Mouse (Mus musculus): ENCODE results near the gene Madcam1. TPM values are rescaled to one million over a fixed set of nuclear protein-coding genes. Genes with fewer than 3 reads are reported as not detected.
A peak's percentile ranks its signal among the peaks of the same experiment; 100 is the strongest.

The Madcam1 gene
- polyA plus RNA-seq, 1 experiment: not detected

- Histone ChIP-seq H3K27ac (ENCODE audit: insufficient read depth, low read length) (no peak overlapping the region), H3K4me3 (ENCODE audit: insufficient read depth, low read length) (no peak overlapping the region), H3K4me1 (ENCODE audit: control insufficient read depth, insufficient read depth, low read length) (no peaks in the 10 kb centered on the region; the same call in 1 of the 2 replicates)
- no peak for TF ChIP-seq POLR2A (IDR thresholded peaks at IDR 0.05; ENCODE audit: extremely low read depth, insufficient read depth, low read length)
- TF ChIP-seq CTCF (IDR thresholded peaks at IDR 0.05; ENCODE audit: extremely low read depth, insufficient read depth, low read length): no peak
These were observed 21.9 kb downstream of the Madcam1 start for GRCm38 (mm10) chr10:79686219-79686618.

DNA sequence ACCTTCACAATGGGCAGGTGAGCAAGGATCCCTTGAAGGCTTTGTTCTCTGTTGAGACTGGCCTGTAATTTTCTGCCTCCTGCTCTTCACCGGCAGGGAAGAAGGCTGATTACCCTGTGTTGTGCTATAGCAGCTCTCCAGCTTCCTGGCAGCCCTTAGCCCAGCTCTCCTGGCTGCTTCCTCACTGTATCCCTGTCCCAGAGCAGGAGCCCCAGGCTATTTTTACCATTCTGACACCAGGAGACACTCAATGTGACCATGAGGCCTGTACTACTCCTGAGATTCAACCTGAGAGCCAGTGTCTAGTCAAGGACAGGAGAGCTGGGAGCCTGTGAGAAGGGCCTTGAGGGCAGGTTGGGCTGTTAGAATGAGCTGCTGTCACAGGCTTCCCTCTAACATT lies 22.3 kb downstream of the Madcam1 start:
- Histone ChIP-seq H3K27ac (ENCODE audit: insufficient read depth, low read length) (no peak overlapping the region), H3K4me1 (ENCODE audit: control insufficient read depth, insufficient read depth, low read length) (no peaks in the 10 kb centered on the region; the same call in 1 of the 2 replicates), H3K4me3 (ENCODE audit: insufficient read depth, low read length) (no peak overlapping the region)
- TF ChIP-seq POLR2A (IDR thresholded peaks at IDR 0.05; ENCODE audit: extremely low read depth, insufficient read depth, low read length): no peak
- TF ChIP-seq CTCF (IDR thresholded peaks at IDR 0.05; ENCODE audit: extremely low read depth, insufficient read depth, low read length): no peak

DNA sequence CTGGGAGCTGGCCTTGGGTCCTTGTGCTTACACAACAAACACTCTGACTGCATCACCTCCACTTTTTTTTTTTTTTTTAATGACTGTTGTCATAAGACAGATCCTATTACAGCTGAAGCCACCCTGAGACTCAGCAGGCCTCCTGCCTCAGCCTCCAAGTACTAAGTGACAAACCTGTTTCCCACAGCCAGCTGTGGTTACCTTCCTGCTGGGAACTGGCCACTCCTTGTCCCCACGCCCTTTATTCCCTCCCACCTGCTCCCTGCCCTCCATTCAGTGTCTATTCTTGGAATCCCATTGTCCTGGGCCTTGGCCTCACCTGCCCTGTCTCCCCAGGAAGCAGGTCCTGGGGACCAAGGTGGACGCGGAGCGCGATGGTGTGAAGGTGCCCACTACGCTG lies 23.2 kb downstream of the Madcam1 start:
- H3K4me3 ChIP-seq (ENCODE audit: insufficient read depth, low read length): no peak overlapping the region
- H3K4me1 ChIP-seq (ENCODE audit: control insufficient read depth, insufficient read depth, low read length): no peaks in the 10 kb centered on the region; the same call in 1 of the 2 replicates
- H3K27ac ChIP-seq (ENCODE audit: insufficient read depth, low read length): no peak overlapping the region
- TF ChIP-seq CTCF (IDR thresholded peaks at IDR 0.05; ENCODE audit: extremely low read depth, insufficient read depth, low read length) (no peak), POLR2A (IDR thresholded peaks at IDR 0.05; ENCODE audit: extremely low read depth, insufficient read depth, low read length) (no peak)

DNA sequence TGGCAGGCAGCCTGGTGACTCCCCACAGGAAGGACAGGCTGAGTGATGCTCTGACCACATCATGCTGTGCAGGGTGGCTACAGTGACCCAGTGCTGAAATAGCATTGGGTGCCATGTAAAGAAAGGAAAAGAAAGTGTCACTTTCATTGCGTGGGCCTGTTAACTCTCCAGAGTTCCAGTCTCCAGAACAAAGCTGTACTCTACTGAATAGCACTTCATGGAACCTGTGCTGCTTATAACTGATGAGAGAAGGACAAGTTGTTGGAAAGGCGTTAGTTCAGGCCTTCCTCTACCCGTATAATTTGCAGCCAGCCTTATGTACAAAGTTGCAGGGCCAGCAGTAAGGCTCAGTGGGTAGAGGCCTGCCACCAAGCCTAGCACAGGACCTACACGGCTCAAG lies 24.4 kb downstream of the Madcam1 start, which contains the start of gene Gzmm:
TSS of gene Gzmm (plus strand) at position 301 of the 400 bp plus-strand sequence.
- TF ChIP-seq POLR2A (IDR thresholded peaks at IDR 0.05; ENCODE audit: extremely low read depth, insufficient read depth, low read length): no peak
- no peak for TF ChIP-seq CTCF (IDR thresholded peaks at IDR 0.05; ENCODE audit: extremely low read depth, insufficient read depth, low read length)
- H3K4me1 ChIP-seq (ENCODE audit: control insufficient read depth, insufficient read depth, low read length): no peaks in the 10 kb centered on the region
- no peak within 1 kb of the TSS for H3K4me3 ChIP-seq (ENCODE audit: insufficient read depth, low read length)
- no peak within 1 kb of the TSS for H3K27ac ChIP-seq (ENCODE audit: insufficient read depth, low read length)

DNA sequence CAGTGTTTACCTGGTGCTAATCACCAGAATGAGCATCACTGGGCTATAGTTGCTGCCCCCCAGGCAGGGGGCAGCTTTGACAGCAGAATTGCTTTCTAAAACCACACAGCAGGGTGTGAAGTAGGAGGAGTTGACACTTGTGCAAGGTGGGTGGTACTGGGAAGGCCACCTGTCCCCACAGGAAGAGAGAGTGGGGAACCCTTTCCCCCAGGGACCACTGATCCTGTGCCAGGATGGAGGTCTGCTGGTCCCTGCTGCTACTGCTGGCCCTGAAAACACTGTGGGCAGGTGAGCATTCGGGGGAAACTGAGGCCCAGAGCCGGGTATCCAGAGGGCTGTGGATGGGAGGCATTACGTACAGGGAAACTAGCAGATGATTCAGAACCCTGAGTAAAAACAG lies 24.8 kb downstream of the Madcam1 start:
- H3K4me3 ChIP-seq (ENCODE audit: insufficient read depth, low read length): no peak overlapping the region
- H3K27ac ChIP-seq (ENCODE audit: insufficient read depth, low read length): no peak overlapping the region
- TF ChIP-seq CTCF (IDR thresholded peaks at IDR 0.05; ENCODE audit: extremely low read depth, insufficient read depth, low read length) (no peak), POLR2A (IDR thresholded peaks at IDR 0.05; ENCODE audit: extremely low read depth, insufficient read depth, low read length) (no peak)
- H3K4me1 ChIP-seq (ENCODE audit: control insufficient read depth, insufficient read depth, low read length): no peaks in the 10 kb centered on the region

GRCm38 (mm10) chr10:79691986-79692548 lies 27.7 kb downstream of the Madcam1 start:
- no peak for TF ChIP-seq CTCF (IDR thresholded peaks at IDR 0.05; ENCODE audit: extremely low read depth, insufficient read depth, low read length)
- TF ChIP-seq POLR2A (IDR thresholded peaks at IDR 0.05; ENCODE audit: extremely low read depth, insufficient read depth, low read length): no peak
- H3K4me3 ChIP-seq (ENCODE audit: insufficient read depth, low read length): no peak overlapping the region
- H3K27ac ChIP-seq (ENCODE audit: insufficient read depth, low read length): no peak overlapping the region
- H3K4me1 ChIP-seq (ENCODE audit: control insufficient read depth, insufficient read depth, low read length): no peaks in the 10 kb centered on the region; the same call in 1 of the 2 replicates

DNA sequence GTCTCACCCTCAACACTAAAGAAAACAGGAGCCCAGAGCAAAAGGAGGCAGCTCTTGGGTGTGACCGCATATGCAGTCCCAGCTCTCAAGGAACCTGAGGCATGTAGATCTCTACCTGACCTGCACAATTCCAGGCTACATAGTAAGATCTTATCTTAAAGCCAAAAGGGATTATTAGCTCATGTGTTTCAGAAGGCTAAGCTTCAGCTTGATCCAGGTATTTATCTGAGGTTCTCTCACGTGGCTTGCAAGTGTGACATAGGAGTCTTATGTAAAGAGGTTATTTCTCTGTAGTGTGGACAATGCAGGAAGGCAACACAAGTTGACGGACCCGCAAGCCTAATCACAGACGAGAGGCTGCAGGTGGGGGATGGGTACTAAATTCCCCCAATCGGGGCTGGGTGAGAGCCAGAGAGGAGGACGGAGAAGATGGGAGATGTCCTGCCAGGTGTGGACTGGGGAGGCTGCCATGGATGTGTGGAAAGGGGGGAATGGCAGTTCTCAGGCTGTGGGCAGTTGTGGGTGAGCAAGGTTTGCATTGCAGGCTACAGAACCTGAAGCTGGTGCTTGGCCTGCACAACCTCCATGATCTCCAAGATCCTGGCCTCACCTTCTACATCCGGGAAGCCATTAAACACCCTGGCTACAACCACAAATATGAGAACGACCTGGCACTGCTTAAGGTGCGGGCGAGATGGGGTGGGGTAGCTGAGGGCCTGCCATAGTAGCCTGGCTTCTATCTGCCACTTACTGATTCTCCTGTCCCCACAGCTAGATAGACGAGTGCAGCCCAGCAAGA lies 29.4 kb downstream of the Madcam1 start:
- no peak overlapping the region for H3K27ac ChIP-seq (ENCODE audit: insufficient read depth, low read length)
- TF ChIP-seq POLR2A (IDR thresholded peaks at IDR 0.05; ENCODE audit: extremely low read depth, insufficient read depth, low read length): no peak
- TF ChIP-seq CTCF (IDR thresholded peaks at IDR 0.05; ENCODE audit: extremely low read depth, insufficient read depth, low read length): no peak
- H3K4me1 ChIP-seq (ENCODE audit: control insufficient read depth, insufficient read depth, low read length): no peaks in the 10 kb centered on the region; the same call in 1 of the 2 replicates
- no peak overlapping the region for H3K4me3 ChIP-seq (ENCODE audit: insufficient read depth, low read length)

DNA sequence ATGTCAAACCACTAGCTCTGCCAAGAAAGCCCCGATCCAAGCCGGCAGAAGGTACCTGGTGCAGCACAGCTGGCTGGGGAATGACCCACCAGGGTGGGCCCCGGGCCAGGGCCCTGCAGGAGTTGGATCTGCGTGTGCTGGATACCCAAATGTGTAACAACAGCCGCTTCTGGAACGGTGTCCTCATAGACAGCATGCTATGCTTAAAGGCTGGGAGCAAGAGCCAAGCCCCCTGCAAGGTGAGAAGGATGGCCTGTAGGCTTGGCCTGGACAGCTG lies 30.0 kb downstream of the Madcam1 start:
- Histone ChIP-seq H3K4me3 (ENCODE audit: insufficient read depth, low read length) (no peak overlapping the region), H3K27ac (ENCODE audit: insufficient read depth, low read length) (no peak overlapping the region), H3K4me1 (ENCODE audit: control insufficient read depth, insufficient read depth, low read length) (no peaks in the 10 kb centered on the region; the same call in 1 of the 2 replicates)
- TF ChIP-seq CTCF (IDR thresholded peaks at IDR 0.05; ENCODE audit: extremely low read depth, insufficient read depth, low read length): no peak
- TF ChIP-seq POLR2A (IDR thresholded peaks at IDR 0.05; ENCODE audit: extremely low read depth, insufficient read depth, low read length): no peak

DNA sequence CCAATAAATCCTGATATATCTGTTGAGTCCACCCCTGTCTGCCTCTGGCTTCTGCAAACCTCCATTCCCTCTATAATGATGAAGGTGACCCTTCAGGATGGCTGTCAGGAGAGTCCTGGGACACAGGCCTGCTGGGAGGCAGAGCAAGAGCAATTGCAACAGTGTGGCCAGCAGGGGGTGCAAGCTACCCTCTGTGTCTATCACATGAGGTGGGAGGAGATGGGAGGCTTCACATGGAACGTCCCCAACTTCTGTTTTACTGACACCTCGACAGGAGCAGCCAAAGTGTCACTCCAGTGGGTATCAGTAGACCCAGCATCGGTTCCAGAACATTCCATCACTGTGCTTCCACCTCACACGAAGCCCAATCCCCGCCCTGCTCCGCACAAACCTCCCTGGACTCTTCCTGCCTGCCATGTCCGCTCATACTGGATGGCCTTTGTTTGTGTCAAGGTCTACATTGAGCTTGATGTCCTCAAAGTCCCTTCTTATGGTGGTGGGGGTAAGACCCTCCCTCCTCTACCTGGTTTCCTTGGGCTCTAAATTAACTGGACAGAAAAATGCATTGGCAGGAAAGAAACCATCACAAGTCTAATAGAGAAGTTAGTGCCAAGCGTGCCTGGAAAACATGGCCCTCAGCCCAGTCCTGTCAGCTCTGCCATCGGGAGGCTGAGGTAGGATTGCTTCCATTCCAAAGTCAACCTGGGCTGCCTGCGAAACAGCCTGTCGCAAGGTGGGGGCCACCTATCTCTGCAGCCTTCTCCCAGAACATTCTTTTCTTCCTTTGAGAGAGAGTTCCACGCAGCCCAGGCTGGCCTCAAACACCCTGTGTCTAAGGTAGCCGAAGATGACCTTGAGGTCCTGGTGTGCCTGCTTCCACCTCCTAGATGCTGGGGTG lies 31.1 kb downstream of the Madcam1 start:
- peak overlapping the region; percentile 84; the same call in 1 of the 2 replicates for H3K27ac ChIP-seq (ENCODE audit: insufficient read depth, low read length)
- TF ChIP-seq POLR2A (IDR thresholded peaks at IDR 0.05; ENCODE audit: extremely low read depth, insufficient read depth, low read length) (no peak), CTCF (IDR thresholded peaks at IDR 0.05; ENCODE audit: extremely low read depth, insufficient read depth, low read length) (peak; percentile 90)
- no peak overlapping the region for H3K4me3 ChIP-seq (ENCODE audit: insufficient read depth, low read length)
- no peaks in the 10 kb centered on the region; the same call in 1 of the 2 replicates for H3K4me1 ChIP-seq (ENCODE audit: control insufficient read depth, insufficient read depth, low read length)
